Mouse (Mus musculus) liver, adult (tissue): ENCODE results near the gene Gm20604.

Experiments
- GATA4 ChIP-seq: IDR thresholded peaks from 2 replicates; pipeline ENCODE4 v1.6.1; 2014; ENCODE audit warnings: mild to moderate bottlenecking, low read length; ENCODE audit not compliant: insufficient replicate concordance

Gene Gm20604

DNA sequence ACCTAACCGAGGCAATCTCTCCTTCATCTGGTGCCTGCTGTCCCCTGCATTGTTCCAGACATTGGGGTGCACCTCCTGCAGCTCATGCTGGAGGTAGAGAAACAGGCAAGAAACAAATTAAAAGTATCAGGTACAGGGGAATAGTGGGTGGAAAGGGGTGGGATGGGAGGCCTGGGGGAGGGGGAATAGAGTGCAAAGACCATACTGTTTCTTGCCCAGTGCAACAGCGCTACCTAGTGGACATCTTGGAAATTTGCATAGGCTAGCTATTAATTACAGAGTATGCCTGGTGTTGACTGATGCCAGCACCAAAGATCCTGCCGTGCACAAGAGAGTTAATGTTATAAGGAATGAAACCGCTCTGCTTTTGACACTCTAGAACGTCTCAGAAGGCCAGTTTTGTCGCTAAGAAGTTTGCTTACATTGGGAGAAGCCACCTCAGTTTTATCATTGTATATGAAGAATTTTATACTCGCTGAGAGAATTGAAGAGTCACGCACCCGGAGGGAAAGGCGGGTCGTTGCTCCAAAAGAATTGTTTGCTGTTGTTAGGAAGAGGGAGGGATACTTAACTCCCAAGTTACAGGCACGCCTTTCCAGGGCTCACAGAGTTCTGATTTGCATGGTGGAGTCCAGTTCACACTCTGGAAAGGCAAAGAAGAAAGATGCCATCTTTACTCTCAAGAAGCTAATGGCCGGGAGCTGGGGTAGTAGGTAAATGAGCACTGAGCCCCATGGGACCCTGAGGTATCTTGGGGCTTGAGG, 38.7 kb downstream of the Gm20604 start:
- no peak for TF ChIP-seq GATA4

DNA sequence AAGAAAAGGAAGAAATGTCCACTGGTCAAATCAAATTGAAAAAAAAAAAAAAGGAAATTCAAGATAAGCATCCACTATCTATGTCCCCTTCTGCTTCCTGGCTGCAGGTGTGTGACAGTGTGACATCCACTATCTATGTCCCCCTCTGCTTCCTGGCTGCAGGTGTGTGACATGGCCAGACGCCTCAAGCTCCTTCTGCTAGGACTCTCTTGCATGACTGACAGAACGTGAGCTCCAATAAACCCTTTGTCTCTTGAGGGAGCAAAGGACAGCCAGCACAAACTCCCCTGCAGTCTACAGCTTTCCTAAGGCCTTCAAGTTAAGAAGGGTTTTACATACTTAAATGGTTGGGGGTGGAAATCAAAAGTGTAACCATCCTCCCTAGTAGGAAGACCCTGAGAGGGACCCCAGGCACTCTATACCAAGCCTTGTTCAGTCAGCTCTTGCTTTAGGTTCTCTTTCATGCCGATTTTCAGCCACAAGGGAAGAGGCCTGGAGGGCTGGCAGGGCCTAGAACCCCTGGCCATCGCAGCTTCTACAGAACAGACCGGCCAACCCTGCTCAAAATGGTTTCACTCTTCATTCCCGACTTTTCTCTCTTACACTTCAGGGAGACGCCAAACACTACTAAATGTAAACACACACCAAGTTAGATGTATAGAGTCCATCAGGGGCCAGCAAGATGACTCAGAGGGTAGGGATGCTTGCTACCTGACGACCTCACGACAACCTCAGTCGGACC, 43.6 kb downstream of the Gm20604 start:
- no peak for TF ChIP-seq GATA4

DNA sequence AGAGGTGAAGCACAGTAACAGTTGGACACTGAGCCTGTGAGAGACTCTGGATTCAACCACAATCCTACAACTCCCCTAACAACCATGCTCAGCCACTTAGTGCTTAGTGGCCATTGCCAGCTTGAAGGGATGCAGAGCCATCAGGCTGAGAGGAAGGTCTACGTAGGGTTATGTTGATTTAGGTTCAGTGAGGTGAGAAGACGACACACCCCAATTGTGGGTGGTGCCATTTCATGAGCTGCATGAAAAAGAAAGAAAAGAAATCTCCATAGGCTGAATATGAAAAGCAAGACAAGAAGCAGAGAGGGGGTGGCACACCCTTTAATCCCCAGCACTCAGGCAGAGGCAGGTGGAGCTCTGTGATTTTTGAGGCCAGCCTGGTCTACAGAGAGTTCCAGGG, 44.4 kb downstream of the Gm20604 start:
- TF ChIP-seq GATA4 = no peak

DNA sequence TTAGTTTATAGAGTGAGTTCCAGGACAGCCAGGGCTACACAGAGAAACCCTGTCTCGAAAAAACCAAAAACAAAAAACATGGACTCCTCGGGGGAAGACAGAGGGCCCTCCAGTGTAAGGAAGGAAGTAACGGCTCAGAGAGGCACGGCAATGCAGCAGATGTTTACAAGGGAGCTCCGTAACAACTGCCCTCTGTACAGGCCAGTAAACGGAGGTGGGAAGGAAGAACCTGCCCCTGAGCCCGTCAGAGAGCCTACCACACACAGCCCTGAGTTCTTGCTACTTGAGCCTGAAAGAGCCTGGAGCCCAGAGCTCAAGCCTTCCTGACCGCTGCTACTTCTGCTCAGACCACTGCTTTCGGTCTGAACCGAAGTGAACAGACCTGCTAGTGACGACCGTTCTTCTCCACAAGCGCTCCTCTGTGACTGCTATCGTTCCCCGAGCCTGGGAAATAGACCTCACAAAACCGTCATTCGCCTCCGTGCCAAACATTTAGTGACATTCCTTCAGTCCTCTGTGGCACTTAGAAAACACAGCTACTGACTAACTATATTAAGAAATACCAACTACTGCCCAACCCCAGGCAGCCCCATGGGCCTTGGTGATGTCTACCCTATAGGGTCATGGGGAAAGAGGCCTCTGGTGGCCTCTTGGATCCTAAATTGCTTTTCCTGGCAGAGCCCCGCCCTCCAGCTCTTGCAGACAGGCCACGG, 45.2 kb downstream of the Gm20604 start:
- no peak for TF ChIP-seq GATA4

DNA sequence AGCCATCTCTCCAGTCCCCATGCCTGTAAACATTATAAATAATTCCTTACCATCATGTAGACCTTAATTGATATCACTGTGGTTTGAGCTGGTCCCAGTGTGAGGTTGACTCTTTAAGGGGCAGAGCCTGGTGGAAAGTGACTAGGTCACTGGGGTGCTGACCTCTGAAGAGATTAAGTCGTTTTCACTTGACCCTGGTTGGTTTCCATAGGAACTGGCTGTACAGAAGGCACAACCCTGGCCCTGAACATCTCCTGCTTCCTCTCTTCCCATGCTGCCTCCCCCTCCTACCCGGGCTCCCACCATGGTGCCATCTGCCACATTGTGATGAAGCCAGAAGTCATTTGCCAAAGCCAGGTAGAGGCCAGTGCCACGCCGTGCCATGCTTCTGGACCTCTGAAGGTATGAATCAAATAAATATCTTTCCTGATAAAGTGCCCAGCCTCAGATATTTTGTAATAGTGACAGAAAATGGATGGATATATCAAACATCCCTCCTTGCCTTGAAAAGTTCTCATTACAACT, 47.6 kb downstream of the Gm20604 start:
- TF ChIP-seq GATA4 = no peak

DNA sequence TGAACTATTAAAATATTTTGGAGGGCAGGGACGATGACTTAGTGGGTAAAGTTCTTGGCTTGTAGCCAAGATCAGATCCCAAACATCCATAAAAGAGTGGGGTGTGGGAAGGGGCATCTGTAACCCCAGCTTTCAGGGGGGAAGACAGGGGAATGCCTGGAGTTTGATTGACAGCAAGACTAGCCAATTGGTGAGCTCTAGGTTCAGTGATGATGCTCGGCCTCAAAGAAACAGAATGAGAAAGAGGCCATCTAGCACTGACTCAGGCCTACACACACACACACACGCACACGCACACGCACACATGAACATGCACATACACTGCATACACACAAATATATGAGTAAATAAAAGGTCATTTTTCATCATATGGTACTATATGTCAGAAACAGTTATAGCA, 48.6 kb downstream of the Gm20604 start:
- TF ChIP-seq GATA4 = no peak

DNA sequence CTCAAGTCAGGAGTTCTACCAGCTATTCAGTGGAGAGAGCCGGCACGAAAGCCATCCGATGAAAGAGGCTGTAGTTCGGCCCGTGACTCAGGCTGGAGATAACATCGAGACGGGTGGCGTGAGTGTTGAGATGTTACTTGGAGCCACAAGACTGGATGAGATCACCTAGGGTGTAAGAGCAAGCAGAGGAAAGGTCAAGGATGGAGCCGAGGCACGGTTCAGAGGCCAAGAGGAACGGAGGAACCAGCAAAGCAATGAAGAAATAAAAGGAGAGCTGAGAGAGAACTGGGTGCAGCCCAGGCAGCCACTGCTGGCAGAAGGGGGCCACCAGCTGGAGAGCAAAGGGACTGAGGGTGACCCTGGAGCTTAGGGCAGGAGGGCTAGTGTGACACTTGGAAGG, 50.3 kb downstream of the Gm20604 start:
- TF ChIP-seq GATA4 = no peak

DNA sequence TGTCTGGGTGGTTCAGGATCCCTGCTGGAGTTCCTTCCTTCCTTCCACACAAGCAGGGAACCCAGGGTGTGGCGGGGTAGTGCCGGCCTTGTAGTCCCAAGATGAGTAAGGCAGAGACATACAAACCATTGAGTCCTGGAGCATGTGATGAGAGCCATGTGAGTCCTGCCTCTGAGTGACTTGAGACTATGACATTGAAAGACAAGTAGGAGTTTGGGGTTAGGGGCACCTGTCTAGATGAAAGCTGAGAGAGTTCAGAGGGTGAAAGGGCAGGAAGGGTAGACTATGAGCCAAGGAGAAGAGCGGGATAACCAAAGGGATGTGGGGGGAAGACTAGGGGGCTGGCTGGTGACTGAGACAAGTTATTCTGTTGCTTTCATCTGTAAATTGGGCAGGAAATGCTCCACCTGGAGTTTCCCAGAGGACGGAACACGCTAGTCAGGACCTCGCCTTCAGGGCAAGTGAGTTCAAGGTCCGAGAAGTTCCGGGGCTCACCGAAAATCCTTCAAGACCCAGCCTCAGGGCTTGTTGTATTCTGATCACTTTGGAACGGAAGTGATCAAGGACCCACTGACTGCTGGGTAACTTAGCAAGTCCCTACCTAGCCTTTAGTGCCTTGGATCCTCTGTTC, 51.5 kb downstream of the Gm20604 start:
- TF ChIP-seq GATA4 = no peak

DNA sequence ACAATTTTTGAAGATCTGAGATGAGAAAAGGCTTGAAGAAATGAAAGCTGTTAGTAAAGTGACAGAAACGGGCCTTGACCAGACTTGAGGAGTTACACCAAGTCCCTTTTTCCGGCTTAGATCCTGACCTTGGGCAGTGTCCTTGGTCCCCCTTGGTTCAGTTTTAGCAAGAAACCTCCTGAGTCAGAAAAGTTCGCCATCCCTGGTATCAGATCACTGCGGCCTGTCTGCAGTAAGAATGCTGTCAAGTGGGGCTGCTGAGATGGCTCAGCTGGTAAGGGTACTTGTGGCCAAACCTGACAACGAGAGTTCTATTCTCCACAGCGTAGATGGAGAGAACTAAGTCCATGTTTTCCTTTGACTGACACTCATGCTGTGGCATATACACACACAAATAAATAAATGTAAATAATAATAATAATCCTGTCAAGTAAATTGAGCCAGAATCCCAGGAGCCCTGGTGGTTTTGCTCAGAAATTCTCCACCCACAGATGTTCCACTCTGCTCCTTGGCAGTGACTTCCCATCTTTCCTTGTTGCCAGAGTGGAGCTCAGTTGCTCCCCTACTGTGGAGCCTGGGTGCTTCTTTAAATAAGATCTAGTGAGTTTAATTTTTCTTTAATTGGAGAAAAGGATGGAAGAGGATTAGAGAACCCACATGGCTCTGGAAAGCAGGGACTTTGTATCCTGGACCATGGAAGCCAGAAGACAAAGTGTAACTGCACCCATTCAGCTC, 52.4 kb downstream of the Gm20604 start:
- TF ChIP-seq GATA4 = no peak

DNA sequence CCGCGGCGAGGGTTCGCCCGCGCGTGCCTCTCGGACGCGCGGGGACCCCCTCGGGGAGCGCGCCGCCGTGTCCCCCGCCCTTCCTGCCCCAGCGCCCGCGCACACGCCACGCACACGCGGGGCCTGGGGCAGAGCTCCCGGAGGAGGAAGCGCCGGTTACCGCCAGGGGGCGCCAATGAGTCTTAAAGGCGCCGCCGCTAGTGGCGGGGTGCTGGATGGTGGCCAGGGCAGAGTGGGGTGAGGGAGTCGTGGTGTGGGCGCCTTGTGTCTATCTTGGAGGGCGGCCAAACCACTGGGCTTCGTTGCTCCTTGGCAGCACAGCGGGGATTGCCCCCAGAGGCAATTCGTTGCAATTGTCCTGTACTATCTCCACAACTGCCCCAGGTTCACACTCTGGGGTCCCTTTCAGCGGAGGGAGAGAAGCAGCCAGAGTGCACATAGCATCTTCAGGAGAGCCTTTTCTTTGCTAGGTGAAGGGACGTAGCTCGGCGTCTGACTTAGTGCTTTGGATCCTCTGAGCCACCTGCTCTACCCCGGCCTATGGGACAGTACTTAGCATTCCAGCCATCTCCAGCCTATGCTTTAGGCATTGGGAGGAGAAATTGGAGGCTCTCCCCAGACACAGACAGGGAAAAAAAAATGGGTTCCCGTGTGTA, 53.1 kb downstream of the Gm20604 start:
- TF ChIP-seq GATA4 = no peak

DNA sequence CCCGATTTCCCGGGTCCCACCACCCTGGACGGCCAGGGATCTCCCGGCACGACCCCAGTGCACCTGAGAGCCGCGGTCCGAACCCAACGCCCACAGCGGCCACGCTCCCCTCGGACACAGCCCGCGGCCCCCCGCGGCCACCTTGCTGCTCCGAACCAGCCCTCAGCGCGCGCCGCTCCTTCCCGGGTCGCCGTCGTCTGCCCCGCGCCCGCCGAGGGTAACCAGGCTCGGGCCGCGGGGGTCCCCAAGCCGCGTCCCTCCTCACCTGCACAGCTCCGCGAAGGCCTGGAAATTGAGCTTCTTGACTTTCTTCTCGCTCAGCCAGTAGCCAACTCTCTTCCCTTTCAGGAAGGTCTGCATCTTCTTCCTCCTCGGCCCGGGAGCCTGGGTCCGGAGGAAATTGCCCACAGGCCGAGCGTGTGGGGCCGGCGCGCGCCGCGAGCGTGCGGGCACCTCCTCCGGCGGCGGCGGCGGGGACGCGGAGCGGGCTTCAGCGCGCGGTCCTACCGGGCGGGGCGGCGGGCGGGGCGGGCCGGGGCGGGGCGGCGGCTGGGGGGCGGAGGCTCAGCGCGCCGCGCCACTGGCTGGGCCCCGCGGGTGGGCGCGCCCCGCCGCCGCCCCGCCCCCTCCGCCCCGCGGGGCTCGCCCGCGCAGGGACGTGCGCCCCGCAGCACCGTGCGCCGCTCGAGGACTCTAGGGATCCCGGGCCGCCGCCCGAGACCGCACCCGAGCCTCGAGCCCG, 53.8 kb downstream of the Gm20604 start, which contains the start of gene Itpk1:
Gene Itpk1 (minus strand): TSS at position 474 of the 742 bp plus-strand sequence.
- TF ChIP-seq GATA4 = no peak

DNA sequence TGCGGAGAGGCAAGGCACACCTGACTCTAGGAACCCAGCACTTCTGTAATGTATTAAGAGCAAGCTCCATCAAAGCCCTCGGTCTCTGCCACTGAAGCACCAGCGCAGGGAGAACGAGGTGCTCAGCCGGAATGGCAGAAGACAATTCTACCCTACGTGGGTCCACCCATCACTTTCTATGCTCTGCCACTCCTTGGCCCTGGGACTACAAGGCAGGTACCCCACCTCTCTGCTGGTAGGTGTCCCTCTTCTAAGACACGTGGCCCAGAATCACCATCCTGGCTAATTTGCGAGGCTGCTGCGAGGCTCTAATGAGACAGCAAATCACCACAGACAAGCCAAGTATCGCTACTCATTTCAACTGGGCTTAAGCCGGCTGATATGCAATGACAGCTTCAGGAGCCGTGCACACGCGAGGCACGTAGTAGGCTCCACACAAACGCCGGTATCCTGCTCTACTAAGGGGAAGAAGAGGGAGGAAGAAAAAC, 54.5 kb downstream of the Gm20604 start:
- TF ChIP-seq GATA4 = no peak

DNA sequence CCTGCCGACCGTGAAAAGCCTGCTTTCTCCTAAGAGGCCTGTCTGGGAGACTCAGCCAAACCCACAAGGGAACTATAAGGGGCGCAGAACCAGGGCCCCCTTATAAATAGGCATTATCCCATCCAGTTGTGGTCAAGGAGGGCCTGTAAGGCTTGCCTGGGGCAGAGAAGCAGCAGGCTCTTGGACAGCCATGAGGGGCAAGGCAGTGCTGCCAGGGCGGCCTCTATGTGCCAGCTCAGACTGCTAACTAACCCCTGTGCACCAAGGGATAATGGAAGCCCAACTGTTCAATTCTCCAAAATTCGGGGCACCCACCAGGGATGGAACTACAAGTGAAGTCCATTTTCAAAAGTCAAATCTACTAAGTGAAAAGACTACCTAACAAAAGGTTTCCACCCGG, 55.0 kb downstream of the Gm20604 start:
- no peak for TF ChIP-seq GATA4
